Mouse (Mus musculus): ENCODE results near the gene Lrg1. TPM values are rescaled to one million over a fixed set of nuclear protein-coding genes. Genes with fewer than 3 reads are reported as not detected.

Gene Lrg1
- polyA plus RNA-seq, 1 experiment from 2014 or later, result 3.1 TPM

- DNase-seq (ENCODE audit: low spot score), result no peak
Observed at GRCm38 (mm10) chr17:56136558-56136957, 14.8 kb upstream of the Lrg1 start.

- peak; percentile 77 for DNase-seq (ENCODE audit: low spot score)
Observed at GRCm38 (mm10) chr17:56134463-56134971, 12.7 kb upstream of the Lrg1 start.

GRCm38 (mm10) chr17:56133457-56134363, 11.9 kb upstream of the Lrg1 start:
- peak; percentile 27 for DNase-seq (ENCODE audit: low spot score)

GRCm38 (mm10) chr17:56132661-56133060, 10.9 kb upstream of the Lrg1 start:
- peak; percentile 51 for DNase-seq (ENCODE audit: low spot score)

- DNase-seq (ENCODE audit: low spot score), result peak; percentile 73
Observed at GRCm38 (mm10) chr17:56131814-56132213, 10.0 kb upstream of the Lrg1 start.

- no peak for DNase-seq (ENCODE audit: low spot score)
Observed at GRCm38 (mm10) chr17:56131136-56131535, 9.3 kb upstream of the Lrg1 start.

GRCm38 (mm10) chr17:56128246-56128645, 6.4 kb upstream of the Lrg1 start:
- DNase-seq (ENCODE audit: low spot score), result no peak

GRCm38 (mm10) chr17:56126175-56126574, 4.4 kb upstream of the Lrg1 start:
- DNase-seq (ENCODE audit: low spot score), result no peak

- DNase-seq (ENCODE audit: low spot score), result no peak
Observed at GRCm38 (mm10) chr17:56125276-56125630, 3.5 kb upstream of the Lrg1 start.

GRCm38 (mm10) chr17:56124377-56125275, 2.8 kb upstream of the Lrg1 start:
- peak; percentile 45 for DNase-seq (ENCODE audit: low spot score)

GRCm38 (mm10) chr17:56123681-56124340, 2.0 kb upstream of the Lrg1 start:
- DNase-seq (ENCODE audit: low spot score), result no peak

GRCm38 (mm10) chr17:56123161-56123560, 1.4 kb upstream of the Lrg1 start:
- DNase-seq (ENCODE audit: low spot score), result no peak

GRCm38 (mm10) chr17:56119981-56120880, 1.6 kb downstream of the Lrg1 start:
- no peak for DNase-seq (ENCODE audit: low spot score)

- DNase-seq (ENCODE audit: low spot score), result no peak
Observed at GRCm38 (mm10) chr17:56119431-56119830, 2.4 kb downstream of the Lrg1 start.

- DNase-seq (ENCODE audit: low spot score), result no peak
Observed at GRCm38 (mm10) chr17:56117251-56117710, 4.5 kb downstream of the Lrg1 start, which contains the start of gene Plin5. TSS of gene Plin5 (minus strand) at chr17:56117596.

- DNase-seq (ENCODE audit: low spot score), result no peak
Observed at GRCm38 (mm10) chr17:56116193-56116592, 5.6 kb downstream of the Lrg1 start.

GRCm38 (mm10) chr17:56112743-56113142, 9.1 kb downstream of the Lrg1 start:
- no peak for DNase-seq (ENCODE audit: low spot score)

GRCm38 (mm10) chr17:56111864-56112263, 9.9 kb downstream of the Lrg1 start:
- peak; percentile 76 for DNase-seq (ENCODE audit: low spot score)

GRCm38 (mm10) chr17:56111021-56111420, 10.8 kb downstream of the Lrg1 start:
- DNase-seq (ENCODE audit: low spot score), result no peak

GRCm38 (mm10) chr17:56110571-56110970, 11.2 kb downstream of the Lrg1 start:
- no peak for DNase-seq (ENCODE audit: low spot score)

Data from thymus, postnatal 0 days (tissue).